Mouse (Mus musculus): ENCODE measurements around the gene Esx1.

DNA sequence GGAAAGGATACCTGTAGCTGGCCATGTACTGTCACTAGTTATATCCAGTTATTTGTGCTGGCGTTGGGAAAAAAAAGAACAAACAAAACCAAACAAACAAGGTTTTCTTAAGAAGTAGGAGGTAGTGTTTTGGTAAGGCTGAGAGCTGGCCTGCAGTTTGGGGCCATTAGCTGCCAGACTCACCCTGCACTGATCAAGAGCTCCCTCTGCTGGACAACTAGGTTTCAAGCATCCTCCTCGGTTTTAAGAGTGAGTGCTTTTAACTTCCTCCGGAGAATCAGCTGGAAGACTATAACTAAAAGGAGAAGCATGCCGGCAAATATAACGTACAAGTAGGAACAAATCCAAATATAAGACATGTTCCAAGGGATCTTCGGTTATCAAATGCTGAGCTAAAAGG lies 19.8 kb upstream of the Esx1 start:
- TF ChIP-seq CTCF (conservative IDR thresholded peaks at IDR 0.05; ENCODE audit: low read length) (peak; percentile 38), POU5F1 (IDR thresholded peaks at IDR 0.05; ENCODE audit: borderline replicate concordance, low read length) (no peak), NANOG (IDR thresholded peaks at IDR 0.05; ENCODE audit: borderline replicate concordance, low read length) (no peak)

All from E14TG2a.4 (cell line).